Mouse (Mus musculus) embryonic facial prominence, embryonic 11.5 days (tissue): ENCODE results near the gene Cwf19l2. TPM values are rescaled to one million over a fixed set of nuclear protein-coding genes. Genes with fewer than 3 reads are reported as not detected.
"Not testable (repeated sequence)": the region's sequence is repeated elsewhere in the genome, so short reads cannot be mapped to it uniquely, and the experiment has no call there.

Source experiments
- ATAC-seq: fragments of 200-750 bp; cut with Nextera tagmentation; replicated peaks from 2 replicates; pipeline ENCODE4 v1.8.0; 2017; ENCODE audit warnings: low read depth; ENCODE audit not compliant: insufficient number of reproducible peaks, low FRiP score, low TSS enrichment
- DNase-seq: peaks from one replicate; pipeline ENCODE4 v3.0.0-alpha.2; 2015; ENCODE audit warnings: low spot score
- H3K27ac ChIP-seq: fragments of 300-500 bp; sonication (generic); replicated peaks from 2 replicates; pipeline ENCODE4 v1.5.1; 2014; ENCODE audit warnings: mild to moderate bottlenecking, low read depth, low read length, control low read depth
- H3K27me3 ChIP-seq: fragments of 300-500 bp; sonication (generic); 2 replicates; pipeline ENCODE4 v1.6.1; 2014; ENCODE audit warnings: mild to moderate bottlenecking, low read length, moderate library complexity, mixed read lengths; ENCODE audit not compliant: control insufficient read depth, insufficient read depth
- H3K36me3 ChIP-seq: fragments of 300-500 bp; sonication (generic); replicated peaks from 2 replicates; pipeline ENCODE4 v1.6.1; 2014; ENCODE audit warnings: low read depth, mild to moderate bottlenecking, low read length, moderate library complexity, mixed read lengths; ENCODE audit not compliant: control insufficient read depth, insufficient read depth
- H3K4me1 ChIP-seq: fragments of 300-500 bp; sonication (generic); 2 replicates; pipeline ENCODE4 v1.6.1; 2014; ENCODE audit warnings: low read length, mixed read lengths; ENCODE audit not compliant: control insufficient read depth, insufficient read depth
- H3K4me2 ChIP-seq: fragments of 300-500 bp; sonication (generic); 2 replicates; pipeline ENCODE4 v1.6.1; 2014; ENCODE audit warnings: low read depth, mild to moderate bottlenecking, control low read depth, low read length, moderate library complexity
- H3K4me3 ChIP-seq: fragments of 300-500 bp; sonication (generic); 2 replicates; pipeline ENCODE4 v1.5.1; 2014; ENCODE audit warnings: low read depth, low read length, control low read depth
- H3K9ac ChIP-seq: fragments of 300-500 bp; sonication (generic); replicated peaks from 2 replicates; pipeline ENCODE4 v1.6.1; 2014; ENCODE audit warnings: mild to moderate bottlenecking, control low read depth, low read length
- H3K9me3 ChIP-seq: fragments of 300-500 bp; sonication (generic); replicated peaks from 2 replicates; pipeline ENCODE4 v1.6.1; 2016; ENCODE audit warnings: mild to moderate bottlenecking, low read length, inconsistent platforms, mixed read lengths; ENCODE audit not compliant: control insufficient read depth
- WGBS: fragments of 180-500 bp; shearing (Covaris S2); extraction: QIAGEN DNeasy Blood & Tissue Kit; methylation state at CpG from one replicate; pipeline ENCODE4 v1.1.7; 2014; 5-methylcytosine and 5-hydroxymethylcytosine counted together
- polyA plus RNA-seq: library from polyadenylated mRNA; unstranded; fragments of >200 nt; fragmentation: Nextera tagmentation; extraction: Ambion mirVana; gene quantifications from 2 replicates; pipeline ENCODE4 v1.2.1, GENCODE M21; 2014

The Cwf19l2 gene
- 13.4 and 15.4 TPM in 2 replicates for polyA plus RNA-seq

DNA sequence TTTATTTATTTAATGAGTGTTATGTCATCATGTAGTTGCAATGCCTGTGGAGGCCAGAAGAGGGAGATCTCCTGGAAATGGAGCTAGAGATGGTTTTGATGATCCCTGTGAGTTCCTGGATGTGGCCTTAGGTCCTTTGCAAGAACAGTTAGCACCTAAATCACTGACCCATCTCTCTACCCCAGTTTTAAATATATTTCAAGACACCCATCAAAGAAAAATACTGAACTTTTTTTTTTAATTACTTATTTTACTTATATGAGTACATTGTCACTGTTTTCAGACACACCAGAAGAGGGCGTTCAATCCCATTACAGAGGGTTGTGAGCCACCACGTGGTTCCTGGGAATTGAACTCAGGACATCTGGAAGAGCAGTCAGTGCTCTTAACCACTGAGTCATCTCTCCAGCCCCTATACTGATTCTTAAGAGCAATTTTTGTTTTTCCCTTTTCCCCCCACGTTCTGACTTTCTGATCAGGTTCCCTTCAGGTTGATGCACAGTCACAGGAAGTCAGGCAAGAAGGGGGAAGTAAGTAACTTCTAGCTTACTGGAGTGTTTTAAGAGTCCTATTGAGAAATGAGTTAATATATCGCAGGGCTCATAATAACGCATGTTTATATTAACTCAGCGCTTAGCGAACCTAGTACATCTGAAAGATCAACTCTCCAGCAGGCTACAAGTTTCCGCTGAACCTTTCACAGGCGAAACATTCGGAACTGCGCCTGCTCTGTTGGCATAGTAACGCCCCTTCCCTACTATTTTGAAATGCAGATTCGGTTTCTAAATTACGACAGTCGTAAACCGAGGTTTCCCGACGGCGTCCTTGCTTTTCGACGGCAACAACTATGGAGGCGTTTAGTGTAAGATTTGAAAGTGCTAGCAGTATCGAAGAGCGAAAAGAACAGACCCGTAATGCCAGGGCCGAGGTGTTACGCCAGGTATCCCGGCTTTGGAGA is at the start of gene Cwf19l2:
TSS of gene Cwf19l2 (plus strand) at position 342 of the 958 bp plus-strand sequence.
- peak; percentile 92 for ATAC-seq
- peak; percentile 95 for DNase-seq
- under 1% methylated on average over 28 of the region's 28 CpGs for WGBS
- Histone ChIP-seq H3K9ac (peak within 1 kb of the TSS; percentile 65), H3K4me1 (no peaks in the 10 kb centered on the region), H3K4me3 (peak within 1 kb of the TSS; percentile 48), H3K36me3 (no peaks in the 10 kb centered on the region), H3K9me3 (no peaks in the 10 kb centered on the region), H3K4me2 (peak within 1 kb of the TSS; percentile 50), H3K27ac (no peak within 1 kb of the TSS; the same call in 1 of the 2 replicates), H3K27me3 (no peaks in the 10 kb centered on the region)

DNA sequence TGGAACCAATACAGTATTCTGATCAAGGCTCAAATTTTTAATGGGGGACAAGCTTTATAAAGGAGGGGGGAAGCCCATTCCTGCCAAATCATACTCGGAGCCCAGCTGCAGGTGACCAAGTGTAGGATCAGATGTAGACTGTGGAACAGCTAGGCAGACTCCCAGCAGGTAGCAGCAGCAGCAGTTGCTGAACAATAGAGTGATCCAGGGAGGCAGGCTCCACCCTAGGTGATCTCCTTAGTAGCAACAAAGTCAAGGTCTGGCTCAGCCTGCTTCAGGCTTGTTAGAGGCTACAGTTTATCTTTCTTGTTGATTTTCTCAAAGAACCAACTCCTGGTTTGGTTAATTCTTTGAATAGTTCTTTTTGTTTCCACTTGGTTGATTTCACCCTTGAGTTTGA is 27.1 kb upstream of the Cwf19l2 start:
- not testable (repeated sequence) for H3K4me2 ChIP-seq, H3K27ac ChIP-seq, H3K27me3 ChIP-seq, H3K9ac ChIP-seq, H3K4me3 ChIP-seq, H3K4me1 ChIP-seq, H3K9me3 ChIP-seq, ATAC-seq, DNase-seq, H3K36me3 ChIP-seq
- 55% methylated on average over 1 of the region's 1 CpGs for WGBS

DNA sequence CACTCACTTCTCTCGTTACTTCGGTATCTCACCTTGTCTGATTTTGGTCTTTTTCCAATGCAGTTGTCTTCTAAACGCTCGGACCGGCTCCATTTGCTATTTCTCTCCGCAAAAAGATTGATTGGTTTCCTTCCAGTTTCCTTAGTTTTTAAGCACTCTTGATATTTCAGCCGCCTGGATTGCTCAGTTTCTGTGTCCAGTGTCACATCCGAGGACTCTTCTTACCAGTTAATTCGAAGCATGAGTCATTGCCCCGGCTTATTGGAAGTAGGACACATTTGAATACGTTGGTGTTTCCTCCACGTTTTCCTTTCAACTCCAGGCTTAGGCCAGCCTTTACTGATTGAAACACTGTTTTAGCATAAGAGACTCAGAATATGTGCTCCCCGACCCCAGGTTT is 980 bp downstream of the Cwf19l2 start:
- H3K36me3 ChIP-seq, result no peaks in the 10 kb centered on the region
- no peaks in the 10 kb centered on the region for H3K4me1 ChIP-seq
- WGBS, result 2% methylated on average over 13 of the region's 13 CpGs
- no peaks in the 10 kb centered on the region for H3K9me3 ChIP-seq
- H3K4me3 ChIP-seq, result peak overlapping the region; percentile 48
- no peak overlapping the region for H3K27ac ChIP-seq
- DNase-seq (peak; percentile 47), ATAC-seq (no peak)
- peak overlapping the region; percentile 50 for H3K4me2 ChIP-seq
- peak overlapping the region; percentile 65 for H3K9ac ChIP-seq
- no peaks in the 10 kb centered on the region for H3K27me3 ChIP-seq

DNA sequence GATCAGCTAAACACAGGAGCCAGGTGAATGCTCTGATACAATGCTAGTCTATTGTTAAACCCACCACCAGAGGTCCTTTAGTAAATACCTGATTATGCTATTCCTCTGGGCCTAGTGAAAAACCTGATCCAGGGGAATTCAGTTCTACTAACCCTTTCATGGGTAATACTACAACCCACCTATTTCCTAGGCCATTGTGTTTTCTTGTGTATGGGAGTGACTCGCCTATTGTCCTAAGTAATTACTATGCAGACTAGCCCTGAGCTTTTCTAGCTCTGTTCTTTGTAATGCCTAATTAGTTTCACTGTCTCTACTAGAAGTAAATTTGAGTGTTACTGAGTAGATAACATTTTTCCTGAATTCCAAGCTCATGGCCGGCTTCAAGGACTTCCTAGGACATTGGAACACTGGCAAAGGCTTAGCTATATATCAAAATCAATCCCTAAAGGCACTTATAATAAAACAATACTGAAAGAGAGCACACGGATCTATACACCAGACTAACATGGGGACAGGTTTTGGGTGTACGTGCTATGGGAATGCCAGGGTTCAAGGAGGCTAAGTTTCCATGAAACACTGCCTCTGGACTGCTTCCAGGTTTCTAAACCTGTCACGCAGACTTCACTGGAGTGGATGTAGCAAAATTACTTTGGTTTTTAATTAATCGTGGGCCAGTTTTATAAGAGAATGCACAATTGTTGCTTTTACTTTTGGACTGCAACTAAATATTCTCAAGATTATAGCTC is 36.3 kb downstream of the Cwf19l2 start:
- WGBS, result 87% methylated on average over 6 of the region's 6 CpGs
- H3K27me3 ChIP-seq, H3K27ac ChIP-seq, H3K4me3 ChIP-seq, H3K4me2 ChIP-seq, ATAC-seq, H3K9ac ChIP-seq, H3K36me3 ChIP-seq, DNase-seq, H3K4me1 ChIP-seq, H3K9me3 ChIP-seq: not testable (repeated sequence)

DNA sequence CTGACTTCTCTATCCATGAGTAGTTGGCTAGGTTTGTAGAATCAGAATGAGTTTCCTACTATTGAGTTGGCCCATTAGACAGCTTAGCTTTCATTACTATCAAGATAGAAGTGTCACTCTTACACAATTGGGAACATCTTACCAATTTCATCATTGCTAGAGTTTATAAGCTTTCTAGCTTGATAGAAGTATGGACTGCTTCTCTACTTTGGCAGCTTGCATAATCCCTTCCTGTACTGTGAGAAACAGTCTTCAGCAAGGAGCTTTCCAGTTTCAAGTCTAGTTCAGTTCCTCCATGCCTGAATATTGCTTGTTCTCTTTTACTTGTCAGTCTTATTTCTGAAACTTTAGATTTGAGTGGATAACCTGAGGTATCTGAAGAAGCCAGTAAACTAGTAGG is 68.5 kb downstream of the Cwf19l2 start:
- H3K36me3 ChIP-seq, result no peaks in the 10 kb centered on the region; the same call in 1 of the 2 replicates

DNA sequence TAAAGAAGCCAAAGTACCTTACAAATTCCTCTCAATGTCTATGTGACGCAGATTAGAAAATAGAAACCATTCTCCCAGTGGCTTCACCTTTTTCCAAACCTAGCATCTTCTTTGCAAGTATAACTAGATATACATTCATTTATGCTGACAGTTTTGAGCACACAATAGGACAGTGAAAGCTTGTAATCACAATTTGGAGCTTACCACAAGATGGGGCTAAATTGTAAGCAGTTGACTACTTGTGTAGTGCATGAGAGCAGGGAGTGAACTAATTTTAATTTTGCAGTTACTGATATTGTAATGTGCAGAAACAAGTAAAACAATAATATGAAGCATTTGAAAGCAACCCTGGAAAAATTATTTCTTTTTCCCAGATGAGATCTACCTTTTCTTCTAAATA is 115.3 kb downstream of the Cwf19l2 start:
- WGBS, result 82% methylated on average over 1 of the region's 1 CpGs
- H3K36me3 ChIP-seq, result no peaks in the 10 kb centered on the region
- H3K27me3 ChIP-seq, result no peaks in the 10 kb centered on the region
- no peaks in the 10 kb centered on the region for H3K4me1 ChIP-seq
- DNase-seq, result no peak
- H3K4me3 ChIP-seq, result no peak overlapping the region
- no peak overlapping the region for H3K9ac ChIP-seq
- no peaks in the 10 kb centered on the region for H3K9me3 ChIP-seq
- no peak for ATAC-seq
- H3K4me2 ChIP-seq, result no peak overlapping the region
- H3K27ac ChIP-seq, result no peak overlapping the region

More for the DNA sequence above, 68.5 kb downstream of the Cwf19l2 start:
- no peak for DNase-seq
- H3K27me3 ChIP-seq, result no peaks in the 10 kb centered on the region
- H3K9ac ChIP-seq, result no peak overlapping the region
- no peak overlapping the region for H3K4me2 ChIP-seq
- ATAC-seq, result no peak
- no peaks in the 10 kb centered on the region for H3K4me1 ChIP-seq
- H3K4me3 ChIP-seq, result no peak overlapping the region
- H3K27ac ChIP-seq, result no peak overlapping the region
- no peaks in the 10 kb centered on the region for H3K9me3 ChIP-seq

DNA sequence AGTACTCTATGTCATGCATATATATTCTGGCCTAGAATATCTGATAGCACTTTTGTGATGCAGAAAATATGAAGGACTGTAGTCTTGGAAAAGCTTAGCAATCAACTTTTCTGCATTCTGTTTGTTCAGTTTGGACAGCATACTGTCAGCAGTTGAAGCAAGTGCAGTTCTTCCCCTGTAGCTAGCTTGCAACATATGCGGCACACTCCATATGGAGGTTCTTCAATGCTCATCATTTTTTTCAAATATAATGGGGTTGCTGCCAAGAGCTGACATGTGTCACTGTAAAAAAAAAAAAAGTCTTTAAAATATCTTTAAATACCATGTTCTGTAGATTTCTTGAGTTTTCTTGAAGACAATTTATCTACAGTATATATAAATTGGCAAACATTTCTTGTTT is 115.8 kb downstream of the Cwf19l2 start:
- DNase-seq (no peak), ATAC-seq (no peak)
- no peak overlapping the region for H3K9ac ChIP-seq
- no peaks in the 10 kb centered on the region for H3K9me3 ChIP-seq
- no peaks in the 10 kb centered on the region for H3K36me3 ChIP-seq
- no peaks in the 10 kb centered on the region for H3K4me1 ChIP-seq
- H3K4me2 ChIP-seq, result no peak overlapping the region
- no peak overlapping the region for H3K4me3 ChIP-seq
- H3K27ac ChIP-seq, result no peak overlapping the region
- H3K27me3 ChIP-seq, result no peaks in the 10 kb centered on the region
- WGBS, result 95% methylated on average over 1 of the region's 1 CpGs

DNA sequence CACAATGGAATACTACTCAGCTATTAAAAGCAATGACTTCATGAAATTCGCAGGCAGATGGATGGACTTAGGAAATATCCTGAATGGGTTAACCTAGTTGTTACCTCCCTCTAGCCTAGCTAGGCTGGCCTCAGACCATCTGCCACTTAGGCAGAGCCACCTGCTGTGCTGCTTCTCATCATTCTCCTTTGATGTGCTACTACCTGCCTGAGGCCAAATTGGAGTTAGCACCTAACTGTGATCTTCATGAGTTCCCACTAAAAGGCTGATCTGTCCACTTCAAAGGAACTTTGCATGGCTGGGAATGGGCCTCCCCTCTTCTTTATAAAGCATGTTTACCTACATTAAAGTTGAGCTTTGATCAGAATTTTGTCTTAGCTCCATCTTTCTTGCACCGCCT is 117.6 kb downstream of the Cwf19l2 start:
- Histone ChIP-seq H3K4me3 (no peak overlapping the region), H3K4me1 (no peaks in the 10 kb centered on the region), H3K9me3 (no peaks in the 10 kb centered on the region), H3K27ac (no peak overlapping the region), H3K4me2 (no peak overlapping the region), H3K9ac (no peak overlapping the region), H3K27me3 (no peaks in the 10 kb centered on the region), H3K36me3 (no peaks in the 10 kb centered on the region)
- DNase-seq (no peak), ATAC-seq (no peak)
- WGBS, result 82% methylated on average over 2 of the region's 2 CpGs
